In the genomic region with DNA sequence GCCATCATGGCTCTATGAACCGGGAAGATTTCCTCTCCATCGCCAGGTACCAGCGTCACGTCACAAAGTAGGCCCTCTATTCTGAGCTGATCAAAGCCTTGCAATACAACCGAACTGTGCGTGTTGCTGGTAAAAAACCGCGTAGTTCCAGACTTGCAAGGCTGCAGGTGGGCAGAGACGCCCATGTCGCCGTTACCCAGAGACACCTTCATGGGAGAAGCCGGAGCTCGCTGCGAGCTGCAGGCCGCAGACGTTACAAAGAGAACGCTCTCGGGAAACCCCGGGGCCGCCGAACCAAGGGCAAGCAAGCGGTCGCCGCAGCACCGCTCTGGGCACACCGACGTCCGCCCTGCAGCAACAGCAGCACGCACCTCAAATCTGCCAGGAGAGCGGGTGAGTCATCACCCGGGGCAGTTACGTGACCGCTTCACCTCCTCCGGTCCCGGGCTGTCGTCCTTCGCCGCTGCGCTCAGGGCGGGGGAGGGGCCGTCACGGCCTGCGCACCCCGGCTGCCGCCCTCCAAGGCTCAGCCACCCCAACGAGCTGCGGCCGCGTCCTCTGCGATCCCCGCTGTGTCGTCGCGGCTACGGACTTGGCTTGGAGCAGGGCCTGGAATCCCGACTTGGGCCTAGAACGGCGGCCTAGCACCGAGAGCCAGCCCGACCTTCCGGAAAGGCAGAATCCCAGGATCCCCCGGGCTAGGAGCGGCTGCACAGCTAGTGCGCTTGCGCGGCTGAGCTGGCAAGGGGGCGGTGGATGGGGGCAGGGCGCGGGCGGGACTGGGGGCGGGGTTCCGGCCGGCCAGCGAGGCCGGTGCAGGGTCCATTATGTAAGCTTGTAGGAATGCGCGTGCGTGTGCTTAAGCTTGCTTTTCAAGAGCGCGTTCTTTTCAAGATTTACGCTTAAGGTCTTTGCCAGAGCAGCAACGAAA, we compare ENCODE assay signal across 8 mouse cellular contexts. TPM values are rescaled to one million over a fixed set of nuclear protein-coding genes. Genes with fewer than 3 reads are reported as not detected.
DNase-seq lines count a peak whose midpoint lies in the region; ATAC-seq and TF ChIP-seq lines count a peak whose summit lies in the region.

A gene (plus strand): TSS at position 15 of the 931 bp plus-strand sequence.
A gene (minus strand): TSS at position 675 of the 931 bp plus-strand sequence.

- peaks cover 21% of the 10 kb centered on the region for H3K4me1 ChIP-seq in heart, embryonic 15.5 days (replicated peaks)
- H3K4me1 ChIP-seq in liver, embryonic 14.5 days (replicated peaks; ENCODE audit: control insufficient read depth in 2 of 2, insufficient read depth in 2 of 2, low read length in 1 of 2) = peaks cover 13 to 15% of the 10 kb centered on the region in 2 experiments
- peaks cover 23% of the 10 kb centered on the region for H3K4me1 ChIP-seq in neural tube, embryonic 11.5 days (ENCODE audit: control insufficient read depth, insufficient read depth, low read length)
- peaks cover 4% of the 10 kb centered on the region for H3K4me1 ChIP-seq in stomach, postnatal 0 days (replicated peaks; ENCODE audit: control insufficient read depth, insufficient read depth)

- H3K27ac ChIP-seq in heart, embryonic 15.5 days = peak within 1 kb of the TSS; percentile 100
- H3K27ac ChIP-seq in liver, embryonic 14.5 days = peak within 1 kb of the TSS; percentile 75
- H3K27ac ChIP-seq in neural tube, embryonic 11.5 days (ENCODE audit: low read depth, low read length) = peak within 1 kb of the TSS; percentile 97
- peak within 1 kb of the TSS; percentile 99 for H3K27ac ChIP-seq in stomach, postnatal 0 days (replicated peaks)

- TF ChIP-seq EP300 in liver, embryonic 14.5 days (IDR thresholded peaks at IDR 0.05; ENCODE audit: low read depth) = no peak
- TF ChIP-seq EP300 in stomach, postnatal 0 days (optimal IDR thresholded peaks at IDR 0.05) = peak; percentile 18

- DNase-seq in c-Kit-negative CD71-positive TER-119-positive erythroid progenitor cells, embryonic 14.5 days (ENCODE audit: low read depth, low spot score) = peak; percentile 66
- peak; percentile 83 for DNase-seq in fibroblast of lung, adult 2 months (ENCODE audit: low read depth)
- DNase-seq in kidney, postnatal 25 days = peak; percentile 92 to 96
- peak; percentile 68 to 81 (median 81) for DNase-seq in liver, embryonic 14.5 days (ENCODE audit: low read depth in 3 of 3, low spot score in 3 of 3)
- DNase-seq in neural tube, embryonic 11.5 days (ENCODE audit: low spot score) = peak; percentile 93
- DNase-seq in stomach, postnatal 0 days (ENCODE audit: low spot score) = peak; percentile 98

- WGBS in heart, embryonic 15.5 days = under 1% methylated on average over 63 of the region's 82 CpGs
- under 1% methylated on average over 81 of the region's 82 CpGs for WGBS in liver, embryonic 14.5 days (ENCODE audit: insufficient replicate concordance)
- WGBS in neural tube, embryonic 11.5 days = under 1% methylated on average over 81 of the region's 82 CpGs
- WGBS in stomach, postnatal 0 days = under 1% methylated on average over 80 of the region's 82 CpGs

- ATAC-seq in CD4-positive, CD25-positive, alpha-beta regulatory T cell, adult 4 months = peak; percentile 80
- ATAC-seq in heart, embryonic 15.5 days (replicated peaks; ENCODE audit: insufficient number of reproducible peaks, insufficient read depth, low FRiP score, low read depth) = peak; percentile 98
- ATAC-seq in liver, embryonic 14.5 days (ENCODE audit: insufficient read depth) = peak; percentile 95
- ATAC-seq in neural tube, embryonic 11.5 days (ENCODE audit: insufficient read depth, low FRiP score, low TSS enrichment) = peak; percentile 97
- ATAC-seq in stomach, postnatal 0 days (ENCODE audit: low FRiP score, low TSS enrichment) = peak; percentile 98

- H3K4me3 ChIP-seq in heart, embryonic 15.5 days = peak within 1 kb of the TSS; percentile 80
- peak within 1 kb of the TSS; percentile 89 to 94 for H3K4me3 ChIP-seq in liver, embryonic 14.5 days (ENCODE audit: insufficient read depth in 1 of 2, low read depth in 2 of 2, low read length in 2 of 2)
- H3K4me3 ChIP-seq in neural tube, embryonic 11.5 days (ENCODE audit: low read depth, low read length) = peak within 1 kb of the TSS; percentile 94
- H3K4me3 ChIP-seq in stomach, postnatal 0 days (ENCODE audit: low read depth, low read length) = peak within 1 kb of the TSS; percentile 92

- peaks cover 6% of the 10 kb centered on the region for H3K36me3 ChIP-seq in heart, embryonic 15.5 days
- H3K36me3 ChIP-seq in liver, embryonic 14.5 days (replicated peaks; ENCODE audit: control insufficient read depth, insufficient read depth, low read depth) = peaks cover 8% of the 10 kb centered on the region
- H3K36me3 ChIP-seq in neural tube, embryonic 11.5 days (ENCODE audit: control insufficient read depth, insufficient read depth, low read length) = no peaks in the 10 kb centered on the region
- no peaks in the 10 kb centered on the region for H3K36me3 ChIP-seq in stomach, postnatal 0 days (ENCODE audit: control insufficient read depth, insufficient read depth, low read length)

- TF ChIP-seq CTCF in liver, embryonic 14.5 days (IDR thresholded peaks at IDR 0.05; ENCODE audit: low read depth) = no peak
- no peak for TF ChIP-seq CTCF in stomach, postnatal 0 days (IDR thresholded peaks at IDR 0.05; ENCODE audit: low read depth)

- peak within 1 kb of the TSS; percentile 97 for H3K9ac ChIP-seq in heart, embryonic 15.5 days
- H3K9ac ChIP-seq in liver, embryonic 14.5 days (replicated peaks) = peak within 1 kb of the TSS; percentile 92
- H3K9ac ChIP-seq in neural tube, embryonic 11.5 days (ENCODE audit: low read length) = peak within 1 kb of the TSS; percentile 99
- H3K9ac ChIP-seq in stomach, postnatal 0 days (ENCODE audit: low read length) = peak within 1 kb of the TSS; percentile 99

- peak within 1 kb of the TSS; percentile 69 for H3K4me2 ChIP-seq in heart, embryonic 15.5 days
- H3K4me2 ChIP-seq in liver, embryonic 14.5 days (ENCODE audit: low read depth) = peak within 1 kb of the TSS; percentile 58
- peak within 1 kb of the TSS; percentile 56 for H3K4me2 ChIP-seq in neural tube, embryonic 11.5 days (ENCODE audit: low read depth)
- peak within 1 kb of the TSS; percentile 78 for H3K4me2 ChIP-seq in stomach, postnatal 0 days (replicated peaks; ENCODE audit: low read depth)

- H3K27me3 ChIP-seq in heart, embryonic 15.5 days = no peaks in the 10 kb centered on the region
- no peaks in the 10 kb centered on the region for H3K27me3 ChIP-seq in liver, embryonic 14.5 days (ENCODE audit: control insufficient read depth, insufficient read depth, low read length)
- no peaks in the 10 kb centered on the region for H3K27me3 ChIP-seq in neural tube, embryonic 11.5 days (ENCODE audit: control insufficient read depth, insufficient read depth, low read length)
- no peaks in the 10 kb centered on the region for H3K27me3 ChIP-seq in stomach, postnatal 0 days (ENCODE audit: control insufficient read depth, insufficient read depth, low read length)

- H3K9me3 ChIP-seq in heart, embryonic 15.5 days (replicated peaks) = no peaks in the 10 kb centered on the region
- H3K9me3 ChIP-seq in liver, embryonic 14.5 days (ENCODE audit: control insufficient read depth, low read length) = no peaks in the 10 kb centered on the region
- H3K9me3 ChIP-seq in neural tube, embryonic 11.5 days (ENCODE audit: control insufficient read depth, low read length) = no peaks in the 10 kb centered on the region
- no peaks in the 10 kb centered on the region for H3K9me3 ChIP-seq in stomach, postnatal 0 days (ENCODE audit: control insufficient read depth, low read length)

RNA-seq across cellular contexts. Expression of the first gene that starts in this region (rescaled TPM):
- polyA plus RNA-seq in CD4-positive, CD25-positive, alpha-beta regulatory T cell, adult 4 months (2017; shearing (Covaris generic)) = not detected
- 0.82 and 0.93 TPM in 2 replicates for polyA plus RNA-seq in heart, embryonic 15.5 days (2015; fragmentation: Nextera tagmentation; extraction: Ambion mirVana)
- polyA plus RNA-seq in liver, embryonic 14.5 days (2012; rRNA removed) = 0.08 and 0.13 TPM in 2 replicates
- 0.24 and 0.43 TPM in 2 replicates for polyA plus RNA-seq in liver, embryonic 14.5 days (2014; fragmentation: Nextera tagmentation; extraction: Ambion mirVana)
- 1.9 and 2.1 TPM in 2 replicates for polyA plus RNA-seq in neural tube, embryonic 11.5 days (2014; fragmentation: Nextera tagmentation; extraction: Ambion mirVana)
- 0.19 and 0.51 TPM in 2 replicates for polyA plus RNA-seq in stomach, postnatal 0 days (2015; fragmentation: Nextera tagmentation; extraction: Ambion mirVana)

RNA-seq across cellular contexts. Expression of the second gene that starts in this region (rescaled TPM):
- 10 to 100 TPM; 27.3 to 43.0 TPM for polyA plus RNA-seq in CD4-positive, CD25-positive, alpha-beta regulatory T cell, adult 4 months (2017; shearing (Covaris generic))
- 77.5 and 78.4 TPM in 2 replicates for polyA plus RNA-seq in heart, embryonic 15.5 days (2015; fragmentation: Nextera tagmentation; extraction: Ambion mirVana)
- polyA plus RNA-seq in liver, embryonic 14.5 days (2012; rRNA removed) = 6.4 and 9.1 TPM in 2 replicates
- 26.5 and 28.1 TPM in 2 replicates for polyA plus RNA-seq in liver, embryonic 14.5 days (2014; fragmentation: Nextera tagmentation; extraction: Ambion mirVana)
- polyA plus RNA-seq in neural tube, embryonic 11.5 days (2014; fragmentation: Nextera tagmentation; extraction: Ambion mirVana) = 151 and 152 TPM in 2 replicates
- 39.8 and 40.6 TPM in 2 replicates for polyA plus RNA-seq in stomach, postnatal 0 days (2015; fragmentation: Nextera tagmentation; extraction: Ambion mirVana)

Comparison
In these comparisons a context has a peak if more than half of its experiments do, and no peak if none do; other contexts are left out.
1. Peak in every context shown above with its lines: DNase-seq, ATAC-seq, H3K4me3 ChIP-seq and H3K27ac ChIP-seq.